Mouse (Mus musculus) skeletal muscle tissue, postnatal 0 days (tissue): ENCODE data around the gene Olfr1317. TPM values are rescaled to one million over a fixed set of nuclear protein-coding genes. Genes with fewer than 3 reads are reported as not detected.

ENCODE experiments used
- polyA plus RNA-seq: library from polyadenylated mRNA; unstranded; fragments of >200 nt; fragmentation: Nextera tagmentation; extraction: Ambion mirVana; gene quantifications from 2 replicates; pipeline ENCODE4 v1.2.1, GENCODE M21; 2015

The Olfr1317 gene
- polyA plus RNA-seq = not detected in 2 replicates

GRCm38 (mm10) chr2:112140029-112140428, at the start of gene Olfr1317:
Gene Olfr1317, plus strand, starts transcription at chr2:112140329.

GRCm38 (mm10) chr2:112096681-112097080, 43.4 kb upstream of the Olfr1317 start, which contains the start of gene Olfr1314:
Gene Olfr1314, minus strand, starts transcription at chr2:112096781.

GRCm38 (mm10) chr2:112115340-112115739, 24.8 kb upstream of the Olfr1317 start, which contains the start of gene Olfr1315-ps1:
Gene Olfr1315-ps1, minus strand, starts transcription at chr2:112115440.

DNA sequence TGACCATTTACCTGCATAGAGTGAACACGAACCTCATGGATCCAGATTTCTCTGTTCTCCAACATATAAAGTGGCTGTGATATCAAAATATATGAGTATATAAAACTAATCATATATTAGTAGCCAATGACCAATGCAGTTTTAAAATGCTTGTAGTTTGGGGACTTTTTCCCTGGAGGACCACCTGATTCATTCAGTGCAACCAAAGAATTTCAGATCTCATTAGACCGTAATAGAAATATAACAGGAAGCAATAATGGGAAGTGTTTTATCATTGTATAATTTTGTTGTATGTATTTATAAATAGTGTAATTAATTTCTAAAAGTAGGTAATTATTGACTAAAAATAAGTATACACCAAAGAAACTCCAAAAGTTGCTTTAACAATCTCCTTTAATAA, 5.3 kb upstream of the Olfr1317 start, which contains the start of gene Olfr1316:
Gene Olfr1316, minus strand, starts transcription at position 101 of the 400 bp plus-strand sequence.

GRCm38 (mm10) chr2:112153898-112154297, 13.8 kb downstream of the Olfr1317 start, which contains the start of gene Olfr1318:
Gene Olfr1318, plus strand, starts transcription at chr2:112154198.

Other genes with a start within 250 kb of the Olfr1317 start
- not detected in 2 replicates for gene Olfr1306, start 224.1 kb upstream of the Olfr1317 start, polyA plus RNA-seq
- gene Olfr1307, start 190.9 kb upstream of the Olfr1317 start, polyA plus RNA-seq = 0.01 TPM in 1 of 2 replicates, not detected in the other
- gene Olfr1308, start 175.4 kb upstream of the Olfr1317 start, polyA plus RNA-seq = not detected in 2 replicates
- gene Olfr1309, start 150.0 kb upstream of the Olfr1317 start, polyA plus RNA-seq = not detected in 2 replicates
- gene Olfr1310, start 127.6 kb upstream of the Olfr1317 start, polyA plus RNA-seq = not detected in 2 replicates
- not detected in 2 replicates for gene Olfr1311, start 115.9 kb upstream of the Olfr1317 start, polyA plus RNA-seq
- gene Olfr1312, start 90.1 kb upstream of the Olfr1317 start, polyA plus RNA-seq = not detected in 2 replicates
- gene Olfr1313, start 62.5 kb upstream of the Olfr1317 start, polyA plus RNA-seq = not detected in 2 replicates
- not detected in 2 replicates for gene Olfr1314, start 43.5 kb upstream of the Olfr1317 start, polyA plus RNA-seq
- gene Olfr1315-ps1, start 24.9 kb upstream of the Olfr1317 start, polyA plus RNA-seq = not detected in 2 replicates
- not detected in 2 replicates for gene Olfr1316, start 5.4 kb upstream of the Olfr1317 start, polyA plus RNA-seq
- not detected in 2 replicates for gene Olfr1318, start 13.9 kb downstream of the Olfr1317 start, polyA plus RNA-seq
- gene Lpcat4, start 99.1 kb downstream of the Olfr1317 start, polyA plus RNA-seq = 1.5 and 3.5 TPM in 2 replicates
- not detected in 2 replicates for gene Nutm1, start 119.0 kb downstream of the Olfr1317 start, polyA plus RNA-seq
- 117 and 122 TPM in 2 replicates for gene Nop10, start 121.6 kb downstream of the Olfr1317 start, polyA plus RNA-seq
- 6.3 and 8.6 TPM in 2 replicates for gene Slc12a6, start 125.5 kb downstream of the Olfr1317 start, polyA plus RNA-seq
- not detected in 2 replicates for gene Gm21985, start 126.0 kb downstream of the Olfr1317 start, polyA plus RNA-seq
- gene Emc4, start 227.7 kb downstream of the Olfr1317 start, polyA plus RNA-seq = 99.7 and 104 TPM in 2 replicates
- 22.0 and 23.5 TPM in 2 replicates for gene Katnbl1, start 238.9 kb downstream of the Olfr1317 start, polyA plus RNA-seq